Mouse (Mus musculus) layer of hippocampus, adult 11-12 months (tissue): Measurements from ENCODE around the gene Atp2a1.

ENCODE experiments used
- DNase-seq: peaks from one replicate; pipeline ENCODE4 v3.0.0; 2022; ENCODE audit warnings: low spot score

Atp2a1 gene

DNA sequence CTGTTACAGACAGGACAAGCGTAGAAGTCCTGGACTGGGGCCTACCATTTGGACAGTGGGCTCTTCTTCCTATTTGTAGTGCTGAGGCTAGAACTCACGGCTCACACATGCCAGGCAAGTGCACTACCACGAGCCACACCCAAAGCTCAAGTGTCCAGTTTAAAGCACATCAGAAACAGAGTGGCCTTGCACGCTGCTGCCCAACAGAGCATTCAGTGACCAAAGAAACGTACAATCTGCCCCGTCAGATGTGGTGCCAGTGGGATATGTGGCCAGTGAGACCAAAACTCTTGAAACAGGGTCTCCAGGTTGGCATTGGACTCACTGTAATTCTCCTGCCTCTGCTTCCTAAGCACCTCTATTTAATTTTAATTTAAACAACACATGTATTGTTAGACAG lies 12.3 kb downstream of the Atp2a1 start:
- no peak for DNase-seq

DNA sequence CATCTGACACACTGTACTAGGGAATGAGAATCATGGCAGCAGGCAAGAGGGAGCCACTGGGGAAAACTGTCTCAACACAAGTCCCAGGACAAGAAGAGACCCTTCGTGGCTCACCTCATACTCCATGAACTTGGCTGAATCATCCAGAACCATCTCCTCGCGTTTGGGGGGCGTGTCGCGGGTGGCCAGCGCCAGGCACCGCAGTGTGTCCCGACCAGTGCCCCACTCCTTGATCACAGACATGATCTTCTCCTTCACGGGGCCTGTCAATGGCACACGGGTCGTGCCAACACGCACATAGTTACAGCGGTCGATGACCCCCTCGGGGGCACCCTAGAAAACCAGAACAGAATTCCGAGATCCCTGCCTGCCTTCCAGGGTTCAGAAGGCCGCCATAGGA lies 12.9 kb downstream of the Atp2a1 start:
- no peak for DNase-seq

GRCm38 (mm10) chr7:126448481-126448880 lies 14.4 kb downstream of the Atp2a1 start:
- DNase-seq, result no peak

DNA sequence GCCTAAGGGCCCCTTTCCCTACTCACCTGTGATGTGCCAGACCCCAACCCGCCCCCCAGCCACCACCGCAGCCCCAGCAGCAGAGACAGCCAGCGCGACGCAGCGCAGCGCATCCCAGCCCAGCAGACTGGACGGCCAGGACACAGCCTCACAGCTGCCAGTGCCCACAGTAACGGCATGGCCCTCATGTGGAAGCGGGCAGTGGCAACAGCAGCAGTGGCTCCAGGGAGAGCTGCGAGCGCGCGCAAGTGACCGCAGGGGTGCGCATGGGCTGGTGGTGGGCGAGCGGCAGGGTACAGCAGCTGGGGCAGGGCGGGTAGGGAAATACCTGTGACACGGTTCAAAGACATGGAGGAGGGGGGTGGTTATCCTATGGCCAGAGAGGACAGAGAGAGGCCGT lies 16.7 kb downstream of the Atp2a1 start:
- no peak for DNase-seq

- DNase-seq, result no peak
Measured at GRCm38 (mm10) chr7:126445104-126445815, 17.6 kb downstream of the Atp2a1 start.

DNA sequence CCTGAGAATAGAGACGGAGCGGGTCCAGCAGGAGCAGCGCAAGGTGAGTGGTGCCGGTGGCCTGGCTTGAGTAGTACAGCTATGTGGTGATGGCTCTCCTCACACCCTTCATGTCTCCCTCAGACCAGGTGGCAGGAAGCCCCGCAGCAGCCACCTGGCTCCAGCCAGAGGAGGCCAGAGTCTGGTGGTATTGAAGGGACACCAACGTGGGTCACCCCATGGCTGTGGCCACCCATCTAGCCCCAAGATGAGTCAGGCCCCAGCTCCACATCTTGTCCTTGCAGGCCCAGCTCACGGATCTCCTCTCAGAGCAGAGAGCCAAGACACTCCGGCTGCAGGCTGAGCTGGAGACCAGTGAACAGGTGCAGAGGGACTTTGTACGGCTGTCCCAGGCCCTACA lies 18.4 kb downstream of the Atp2a1 start:
- DNase-seq, result no peak

DNA sequence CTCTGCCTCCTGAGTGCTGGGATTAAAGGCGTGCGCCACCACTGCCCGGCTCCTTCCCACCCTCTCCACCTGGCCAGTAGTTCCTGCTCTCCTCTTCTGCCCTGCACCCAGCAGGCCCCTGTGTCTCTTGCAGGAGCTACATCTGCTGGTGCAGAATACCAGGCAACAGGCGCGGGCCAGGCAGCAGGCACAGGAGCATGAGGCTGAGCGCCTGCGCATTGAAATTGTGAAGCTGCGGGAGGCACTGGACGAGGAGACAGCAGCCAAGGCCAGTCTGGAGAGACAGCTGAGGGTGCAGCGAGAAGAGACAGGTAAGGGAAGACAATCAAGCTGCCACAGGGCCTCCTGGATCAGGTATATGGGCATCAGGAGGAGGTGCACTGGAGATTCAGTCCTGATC lies 18.9 kb downstream of the Atp2a1 start:
- DNase-seq, result no peak

GRCm38 (mm10) chr7:126440134-126440533 lies 22.8 kb downstream of the Atp2a1 start:
- DNase-seq, result no peak

DNA sequence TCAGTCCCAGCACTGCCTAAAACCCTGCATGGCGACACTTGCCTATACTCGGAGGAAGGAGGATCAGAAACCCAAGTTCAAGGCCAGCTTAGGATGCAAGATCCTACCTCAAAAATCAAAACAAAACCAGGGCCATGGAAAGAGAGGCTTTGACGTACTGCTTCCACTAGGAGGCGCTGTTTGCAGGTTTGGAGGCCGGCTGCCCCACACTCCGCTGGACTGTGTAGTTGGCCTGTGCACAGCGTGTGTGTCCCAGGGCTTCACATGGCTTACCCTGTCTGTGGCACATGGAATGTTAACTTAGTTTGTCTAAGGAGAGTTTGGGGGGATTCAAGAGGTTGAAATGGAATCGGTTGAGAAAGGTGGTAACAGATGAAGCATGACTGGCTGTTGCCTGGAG lies 26.1 kb downstream of the Atp2a1 start:
- DNase-seq, result peak; percentile 29

DNA sequence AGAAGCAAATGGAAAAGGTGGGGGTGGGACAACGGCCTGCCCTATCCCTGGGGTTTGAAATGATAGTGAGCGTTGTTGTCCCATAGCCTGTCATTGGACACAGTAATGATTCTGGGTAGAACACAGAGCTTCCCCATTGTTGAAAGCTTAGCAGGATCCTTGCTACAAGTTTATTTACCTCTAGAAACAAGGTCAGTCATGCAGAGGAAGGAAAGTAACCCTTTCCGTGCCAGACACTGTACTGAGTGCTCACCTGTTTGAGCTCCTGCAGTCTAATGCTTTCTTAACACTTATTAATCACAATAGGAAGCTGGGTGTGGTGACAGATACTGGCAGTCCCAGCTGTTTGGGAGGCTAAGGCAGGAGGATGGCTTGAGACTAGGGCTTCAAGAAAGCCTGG lies 27.1 kb downstream of the Atp2a1 start:
- DNase-seq, result no peak

GRCm38 (mm10) chr7:126434726-126435125 lies 28.2 kb downstream of the Atp2a1 start:
- no peak for DNase-seq

- DNase-seq, result no peak
Measured at GRCm38 (mm10) chr7:126430167-126430566, 32.7 kb downstream of the Atp2a1 start.

DNA sequence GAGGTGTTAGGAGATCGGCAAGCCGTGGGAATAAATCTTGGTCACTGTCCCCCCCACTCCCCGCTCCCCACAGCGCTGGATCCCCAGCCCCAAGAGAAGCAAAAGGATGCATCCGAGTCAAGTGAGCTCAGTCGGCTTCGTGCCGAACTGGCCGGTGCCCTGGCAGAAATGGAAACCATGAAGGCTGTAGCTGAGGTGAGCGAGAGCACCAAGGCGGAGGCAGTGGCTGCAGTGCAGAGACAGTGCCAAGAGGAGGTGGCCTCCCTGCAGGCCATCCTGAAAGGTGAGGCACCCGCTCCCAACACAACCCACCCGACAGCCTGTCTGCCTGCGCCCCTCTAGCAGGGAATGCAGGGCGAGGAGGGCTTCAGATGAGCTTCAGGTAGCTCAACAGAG lies 33.4 kb downstream of the Atp2a1 start:
- no peak for DNase-seq

GRCm38 (mm10) chr7:126428631-126429502 lies 34.0 kb downstream of the Atp2a1 start, which contains the start of gene Rabep2:
Gene Rabep2, plus strand, starts transcription at chr7:126428759.
- DNase-seq, result peak; percentile 95

DNA sequence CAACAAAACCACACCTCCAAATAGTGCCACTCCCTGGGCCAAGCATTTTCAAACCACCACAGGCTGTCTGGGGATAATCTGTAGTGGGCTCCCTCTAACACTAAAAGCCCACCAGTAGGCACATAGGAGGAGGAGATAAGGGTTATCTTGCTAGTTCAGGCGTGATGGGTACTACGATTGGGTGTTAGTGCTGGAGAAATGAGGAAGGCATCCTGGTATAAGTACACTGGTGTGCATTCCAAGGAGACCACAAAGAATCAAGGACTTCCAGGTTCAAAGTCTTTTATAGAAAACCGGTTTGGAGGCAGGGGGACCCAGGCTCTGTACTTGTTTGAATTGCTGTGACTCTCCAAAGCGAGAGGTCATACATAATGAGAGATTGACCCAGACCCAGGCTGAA lies 34.8 kb downstream of the Atp2a1 start:
- DNase-seq, result no peak

- no peak for DNase-seq
Measured at GRCm38 (mm10) chr7:126427323-126427860, 35.5 kb downstream of the Atp2a1 start.

DNA sequence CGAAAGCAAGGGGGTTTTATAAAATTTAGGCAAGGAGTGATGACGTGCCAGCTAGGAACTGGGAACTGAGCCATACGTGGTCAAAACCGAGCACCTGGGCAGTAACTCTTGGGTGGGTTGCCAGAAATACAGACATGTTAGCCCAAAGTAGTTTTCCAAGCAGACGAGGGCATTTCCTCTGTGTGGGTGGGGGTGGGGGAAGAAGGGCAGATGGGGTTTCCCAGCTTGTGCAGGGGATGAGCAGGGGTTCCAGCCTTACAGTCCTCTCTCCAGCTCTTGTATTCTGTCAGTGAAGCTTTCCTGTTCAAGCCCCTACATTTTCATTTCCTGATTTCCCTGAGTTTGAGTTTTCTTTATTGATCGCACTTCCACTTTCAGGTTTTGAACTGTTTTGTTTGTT lies 38.7 kb downstream of the Atp2a1 start:
- DNase-seq, result no peak

DNA sequence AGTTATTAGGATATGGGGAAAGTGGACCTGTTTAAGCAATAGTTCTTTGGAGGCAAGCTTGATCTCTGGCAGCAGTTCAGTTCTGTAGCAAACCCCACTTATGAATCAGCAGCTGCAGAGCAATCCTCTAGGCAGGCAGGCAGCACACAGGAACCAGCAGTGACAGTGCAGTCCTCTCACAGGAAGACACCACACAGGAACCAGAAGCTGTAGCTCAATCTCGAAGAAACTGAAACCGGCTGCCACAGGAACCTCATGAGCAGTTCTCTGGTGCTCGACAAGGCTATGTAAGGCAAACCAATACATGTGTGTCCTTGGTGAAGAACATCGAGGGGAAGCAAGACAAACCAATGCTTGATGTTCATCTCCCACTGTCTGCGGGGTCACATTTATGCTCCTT lies 41.2 kb downstream of the Atp2a1 start:
- no peak for DNase-seq

DNA sequence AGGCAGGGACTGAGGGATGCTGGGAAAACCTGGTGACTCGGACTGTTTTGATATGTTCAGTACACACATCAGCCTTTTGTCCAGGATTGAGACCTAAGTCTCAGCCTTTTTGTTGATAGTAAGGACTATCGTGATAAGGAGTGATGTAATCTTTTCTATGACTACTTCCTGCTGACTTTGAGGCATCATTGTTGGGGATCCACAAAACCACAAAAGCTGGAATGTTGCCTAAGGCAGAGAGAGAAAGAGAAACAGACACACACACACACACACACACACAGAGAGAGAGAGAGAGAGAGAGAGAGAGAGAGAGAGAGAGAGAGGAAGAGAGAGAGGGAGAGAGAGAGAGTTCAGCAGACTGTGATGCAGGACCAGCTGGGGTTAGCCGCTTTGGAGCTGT lies 44.4 kb downstream of the Atp2a1 start:
- no peak for DNase-seq

DNA sequence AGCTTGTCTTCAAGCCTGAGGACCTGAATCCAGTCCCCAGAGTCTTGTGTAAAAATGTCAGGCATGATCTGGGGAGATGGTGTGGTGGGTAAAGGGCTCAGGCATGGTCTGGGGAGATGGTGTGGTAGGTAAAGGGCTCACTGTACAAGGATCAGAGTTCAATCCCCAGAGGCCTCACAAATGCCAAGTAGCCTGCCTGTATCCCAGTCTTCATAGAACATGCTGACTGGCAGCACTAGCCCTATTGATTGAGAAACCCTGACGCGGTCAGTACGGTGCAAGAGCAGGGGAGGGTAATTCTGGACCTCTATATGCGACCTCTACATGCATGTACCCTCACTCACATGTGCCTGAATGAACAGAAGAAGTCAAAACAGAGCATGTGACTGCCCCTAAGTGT lies 45.3 kb downstream of the Atp2a1 start:
- DNase-seq, result no peak

- no peak for DNase-seq
Measured at GRCm38 (mm10) chr7:126417045-126417444, 45.9 kb downstream of the Atp2a1 start.

DNA sequence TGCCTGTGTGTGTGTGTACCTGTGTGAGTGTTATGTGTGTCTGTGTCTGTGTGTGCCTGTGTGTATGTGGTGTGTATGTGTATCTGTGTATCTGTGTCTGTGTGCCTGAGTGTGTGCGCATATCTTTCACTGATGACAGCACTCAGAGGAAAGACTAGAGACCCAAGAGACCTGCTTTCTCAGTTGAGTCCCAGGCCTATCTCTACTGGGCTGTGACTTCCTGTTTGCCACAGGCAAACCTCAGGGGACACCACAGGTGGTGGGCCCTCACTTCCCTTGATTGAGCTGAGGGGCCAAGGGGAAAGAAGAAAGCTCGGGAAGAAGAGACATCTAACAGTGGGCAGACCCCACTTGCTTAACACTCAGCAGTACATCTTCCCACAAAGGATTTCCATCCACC lies 46.3 kb downstream of the Atp2a1 start:
- DNase-seq, result no peak

DNA sequence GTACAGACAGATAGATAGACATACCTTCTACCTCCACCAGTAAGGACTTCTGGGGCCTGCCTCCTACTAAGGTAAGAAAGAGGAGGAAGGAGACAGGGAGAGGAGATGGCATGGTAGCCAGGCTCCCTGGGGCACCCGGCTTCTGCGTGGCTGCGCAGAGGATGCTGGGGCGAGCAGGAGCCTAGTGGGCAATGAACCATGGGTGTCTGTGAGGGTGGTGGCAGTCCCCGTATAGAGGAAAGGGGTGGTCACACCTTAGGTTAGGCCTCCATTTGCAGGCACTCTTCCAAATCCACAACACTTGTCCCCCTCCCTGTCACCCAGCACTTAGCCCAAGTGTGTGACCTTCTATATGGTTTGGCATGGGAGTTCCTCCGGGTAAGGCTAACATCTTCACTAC lies 48.2 kb downstream of the Atp2a1 start, which contains the start of gene Cd19:
Gene Cd19 (minus strand): TSS at position 165 of the 400 bp plus-strand sequence.
- no peak for DNase-seq
